Mouse (Mus musculus): Measurements from ENCODE around the gene Sirt3. TPM values are rescaled to one million over a fixed set of nuclear protein-coding genes. Genes with fewer than 3 reads are reported as not detected.

Gene Sirt3
- total and polyA plus RNA-seq, 2 experiments, result 150 to 155 TPM

- Histone ChIP-seq H3K4me3 (ENCODE audit: insufficient read depth, low read depth, low read length) (no peak overlapping the region), H3K27me3 (ENCODE audit: control insufficient read depth, insufficient read depth, low read length) (no peaks in the 10 kb centered on the region), H3K79me2 (ENCODE audit: control insufficient read depth, insufficient read depth, low read length) (peaks cover 3% of the 10 kb centered on the region; the same call in 1 of the 2 replicates), H3K9ac (ENCODE audit: low read depth, low read length) (no peak overlapping the region), H3K36me3 (ENCODE audit: control insufficient read depth, insufficient read depth, low read length) (peaks cover 20% of the 10 kb centered on the region), H3K27ac (replicated peaks; ENCODE audit: insufficient read depth, low read depth, low read length) (no peak overlapping the region), H3K4me1 (ENCODE audit: control insufficient read depth, insufficient read depth, low read length) (peaks cover 15% of the 10 kb centered on the region)
- TF ChIP-seq CTCF (IDR thresholded peaks at IDR 0.05; ENCODE audit: low read depth, low read length) (no peak), POLR2A (IDR thresholded peaks at IDR 0.05; ENCODE audit: extremely low read depth, insufficient read depth, low read length) (no peak)
- 76% methylated on average over 5 of the region's 5 CpGs for WGBS
- no peak for DNase-seq (ENCODE audit: extremely low read depth, low read depth, low spot score)
Measured at GRCm38 (mm10) chr7:140839556-140839955, 42.6 kb downstream of the Sirt3 start.

GRCm38 (mm10) chr7:140836243-140837115, 45.6 kb downstream of the Sirt3 start:
- TF ChIP-seq CTCF (IDR thresholded peaks at IDR 0.05; ENCODE audit: low read depth, low read length), result no peak
- TF ChIP-seq POLR2A (IDR thresholded peaks at IDR 0.05; ENCODE audit: extremely low read depth, insufficient read depth, low read length), result no peak
- Histone ChIP-seq H3K79me2 (ENCODE audit: control insufficient read depth, insufficient read depth, low read length) (peaks cover 3% of the 10 kb centered on the region; the same call in 1 of the 2 replicates), H3K9ac (ENCODE audit: low read depth, low read length) (peak overlapping the region; percentile 90), H3K27ac (replicated peaks; ENCODE audit: insufficient read depth, low read depth, low read length) (peak overlapping the region; percentile 98), H3K4me3 (ENCODE audit: insufficient read depth, low read depth, low read length) (peak overlapping the region; percentile 77), H3K27me3 (ENCODE audit: control insufficient read depth, insufficient read depth, low read length) (no peaks in the 10 kb centered on the region), H3K4me1 (ENCODE audit: control insufficient read depth, insufficient read depth, low read length) (peaks cover 15% of the 10 kb centered on the region), H3K36me3 (ENCODE audit: control insufficient read depth, insufficient read depth, low read length) (peaks cover 20% of the 10 kb centered on the region)
- 30% methylated on average over 9 of the region's 9 CpGs for WGBS
- no peak for DNase-seq (ENCODE audit: extremely low read depth, low read depth, low spot score)

- peak overlapping the region; percentile 77 for H3K4me3 ChIP-seq (ENCODE audit: insufficient read depth, low read depth, low read length)
- H3K36me3 ChIP-seq (ENCODE audit: control insufficient read depth, insufficient read depth, low read length), result peaks cover 20% of the 10 kb centered on the region
- H3K9ac ChIP-seq (ENCODE audit: low read depth, low read length), result peak overlapping the region; percentile 90
- no peaks in the 10 kb centered on the region for H3K27me3 ChIP-seq (ENCODE audit: control insufficient read depth, insufficient read depth, low read length)
- H3K79me2 ChIP-seq (ENCODE audit: control insufficient read depth, insufficient read depth, low read length), result peaks cover 3% of the 10 kb centered on the region; the same call in 1 of the 2 replicates
- DNase-seq (ENCODE audit: extremely low read depth, low read depth, low spot score), result peak; percentile 78
- H3K27ac ChIP-seq (replicated peaks; ENCODE audit: insufficient read depth, low read depth, low read length), result peak overlapping the region; percentile 98
- 11% methylated on average over 2 of the region's 2 CpGs for WGBS
- TF ChIP-seq CTCF (IDR thresholded peaks at IDR 0.05; ENCODE audit: low read depth, low read length) (no peak), POLR2A (IDR thresholded peaks at IDR 0.05; ENCODE audit: extremely low read depth, insufficient read depth, low read length) (no peak)
- H3K4me1 ChIP-seq (ENCODE audit: control insufficient read depth, insufficient read depth, low read length), result peaks cover 16% of the 10 kb centered on the region
Measured at GRCm38 (mm10) chr7:140835758-140836087, 46.4 kb downstream of the Sirt3 start.

- Histone ChIP-seq H3K4me3 (ENCODE audit: insufficient read depth, low read depth, low read length) (peak within 1 kb of the TSS; percentile 77), H3K4me1 (ENCODE audit: control insufficient read depth, insufficient read depth, low read length) (peaks cover 17% of the 10 kb centered on the region), H3K27ac (replicated peaks; ENCODE audit: insufficient read depth, low read depth, low read length) (peak within 1 kb of the TSS; percentile 98), H3K27me3 (ENCODE audit: control insufficient read depth, insufficient read depth, low read length) (no peaks in the 10 kb centered on the region), H3K36me3 (ENCODE audit: control insufficient read depth, insufficient read depth, low read length) (peaks cover 20% of the 10 kb centered on the region), H3K79me2 (ENCODE audit: control insufficient read depth, insufficient read depth, low read length) (peaks cover 3% of the 10 kb centered on the region; the same call in 1 of the 2 replicates), H3K9ac (ENCODE audit: low read depth, low read length) (peak within 1 kb of the TSS; percentile 90)
- no peak for TF ChIP-seq CTCF (IDR thresholded peaks at IDR 0.05; ENCODE audit: low read depth, low read length)
- peak; percentile 71; the same call in 1 of the 2 replicates for TF ChIP-seq POLR2A (IDR thresholded peaks at IDR 0.05; ENCODE audit: extremely low read depth, insufficient read depth, low read length)
- peak; percentile 97 for DNase-seq (ENCODE audit: extremely low read depth, low read depth, low spot score)
- 20% methylated on average over 20 of the region's 20 CpGs for WGBS
Measured at GRCm38 (mm10) chr7:140834968-140835757, 46.9 kb downstream of the Sirt3 start, which contains the start of gene Urah. Gene Urah, plus strand, starts transcription at chr7:140835018.

GRCm38 (mm10) chr7:140833341-140833740, 48.8 kb downstream of the Sirt3 start:
- no peak for TF ChIP-seq POLR2A (IDR thresholded peaks at IDR 0.05; ENCODE audit: extremely low read depth, insufficient read depth, low read length)
- DNase-seq (ENCODE audit: extremely low read depth, low read depth, low spot score), result no peak
- Histone ChIP-seq H3K27ac (replicated peaks; ENCODE audit: insufficient read depth, low read depth, low read length) (no peak overlapping the region), H3K27me3 (ENCODE audit: control insufficient read depth, insufficient read depth, low read length) (no peaks in the 10 kb centered on the region), H3K4me3 (ENCODE audit: insufficient read depth, low read depth, low read length) (no peak overlapping the region), H3K79me2 (ENCODE audit: control insufficient read depth, insufficient read depth, low read length) (peaks cover 3% of the 10 kb centered on the region; the same call in 1 of the 2 replicates), H3K4me1 (ENCODE audit: control insufficient read depth, insufficient read depth, low read length) (peaks cover 21% of the 10 kb centered on the region), H3K9ac (ENCODE audit: low read depth, low read length) (no peak overlapping the region), H3K36me3 (ENCODE audit: control insufficient read depth, insufficient read depth, low read length) (peaks cover 14% of the 10 kb centered on the region)
- WGBS, result 86% methylated on average over 4 of the region's 4 CpGs
